Mouse (Mus musculus): ENCODE measurements at regions not wholly inside any gene's neighbourhood (a gene's known extent, or its start where the extent isn't known, plus 50 kb on each side); places are given as distances from the start of the nearest gene placed in this dataset.

DNA sequence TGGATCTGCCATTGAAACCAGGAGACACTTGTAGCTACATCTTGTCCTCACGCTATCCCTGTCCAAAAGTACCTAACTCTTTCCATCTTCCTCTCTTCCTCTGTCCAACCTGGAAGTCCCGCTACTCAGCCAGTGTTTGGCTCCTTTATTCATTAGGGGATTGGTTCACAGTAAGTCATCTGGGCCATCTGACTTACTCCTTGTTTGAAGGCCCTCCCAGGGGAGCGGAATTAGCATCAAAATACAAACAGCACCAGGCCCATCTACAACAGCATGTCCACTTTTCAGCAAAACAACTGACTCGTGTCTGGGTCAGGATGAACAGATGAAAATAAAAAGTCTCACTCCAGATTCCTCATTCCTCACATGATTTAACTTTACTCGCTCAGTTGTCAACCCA is 559.2 kb upstream of the Gm5415 start:
- H3K4me1 ChIP-seq (ENCODE audit: control insufficient read depth, insufficient read depth, low read length): no peaks in the 10 kb centered on the region
- H3K27me3 ChIP-seq (ENCODE audit: control insufficient read depth, insufficient read depth, low read length): no peaks in the 10 kb centered on the region

DNA sequence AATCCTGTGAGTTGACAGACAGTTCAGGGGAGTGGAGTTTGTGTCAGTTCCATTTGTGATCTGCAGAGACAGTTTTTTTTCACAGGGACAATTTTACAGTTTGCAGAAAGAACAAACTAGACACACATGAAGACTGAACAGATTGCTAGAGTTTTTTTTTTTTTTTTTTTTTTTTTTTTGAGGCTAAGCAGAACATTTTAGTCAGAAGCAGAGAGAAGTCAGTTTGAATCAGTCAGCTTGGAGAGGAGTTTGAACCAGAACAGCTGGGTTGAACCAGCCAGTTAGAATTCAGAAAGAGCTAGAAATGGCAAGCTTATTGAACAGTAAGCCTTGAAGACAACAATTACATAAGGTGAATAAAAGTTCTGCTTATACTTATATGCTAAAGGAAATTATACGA is 557.2 kb upstream of the Gm5415 start:
- 96% methylated on average over 1 of the region's 1 CpGs for WGBS
- no peak for DNase-seq
- H3K27me3 ChIP-seq (ENCODE audit: control insufficient read depth, insufficient read depth, low read length): no peaks in the 10 kb centered on the region
- no peaks in the 10 kb centered on the region for H3K4me1 ChIP-seq (ENCODE audit: control insufficient read depth, insufficient read depth, low read length)
- H3K27ac ChIP-seq (ENCODE audit: insufficient read depth, low read length): no peak overlapping the region
- no peak for TF ChIP-seq CTCF (IDR thresholded peaks at IDR 0.05; ENCODE audit: borderline replicate concordance, insufficient read depth, low read depth, low read length)
- TF ChIP-seq POLR2A (IDR thresholded peaks at IDR 0.05; ENCODE audit: borderline replicate concordance, insufficient read depth, low read length): no peak
- no peak overlapping the region for H3K4me3 ChIP-seq (replicated peaks; ENCODE audit: insufficient read depth, low read depth, low read length)

More for the DNA sequence above, 559.2 kb upstream of the Gm5415 start:
- TF ChIP-seq POLR2A (IDR thresholded peaks at IDR 0.05; ENCODE audit: borderline replicate concordance, insufficient read depth, low read length): no peak
- Histone ChIP-seq H3K27ac (ENCODE audit: insufficient read depth, low read length) (no peak overlapping the region), H3K4me3 (replicated peaks; ENCODE audit: insufficient read depth, low read depth, low read length) (no peak overlapping the region)
- WGBS: 64% methylated on average over 5 of the region's 5 CpGs
- DNase-seq: no peak

DNA sequence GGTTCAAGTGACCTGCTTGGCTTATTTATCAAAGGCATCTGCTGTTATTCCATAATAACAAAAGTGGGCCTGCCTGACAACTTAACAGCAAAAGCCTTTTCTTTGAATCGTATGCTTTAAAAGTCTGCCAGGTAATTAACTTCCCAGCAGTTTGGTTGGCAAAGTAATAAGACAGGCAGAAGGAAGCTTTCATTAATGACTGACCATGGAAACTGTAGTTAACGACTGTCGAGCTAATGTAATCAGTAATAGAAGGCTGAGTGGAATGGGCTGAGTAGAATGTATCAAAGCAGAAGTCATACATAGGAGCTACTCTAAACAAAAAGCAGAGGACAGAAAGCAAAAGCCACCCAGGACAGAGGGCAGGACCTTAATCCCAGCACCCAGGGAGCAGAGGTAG is 551.0 kb upstream of the Gm5415 start:
- Histone ChIP-seq H3K27ac (ENCODE audit: insufficient read depth, low read length) (no peak overlapping the region), H3K4me3 (replicated peaks; ENCODE audit: insufficient read depth, low read depth, low read length) (no peak overlapping the region), H3K4me1 (ENCODE audit: control insufficient read depth, insufficient read depth, low read length) (no peaks in the 10 kb centered on the region), H3K27me3 (ENCODE audit: control insufficient read depth, insufficient read depth, low read length) (no peaks in the 10 kb centered on the region)
- no peak for DNase-seq
- 15% methylated on average over 3 of the region's 3 CpGs for WGBS
- TF ChIP-seq CTCF (IDR thresholded peaks at IDR 0.05; ENCODE audit: borderline replicate concordance, insufficient read depth, low read depth, low read length) (no peak), POLR2A (IDR thresholded peaks at IDR 0.05; ENCODE audit: borderline replicate concordance, insufficient read depth, low read length) (no peak)

DNA sequence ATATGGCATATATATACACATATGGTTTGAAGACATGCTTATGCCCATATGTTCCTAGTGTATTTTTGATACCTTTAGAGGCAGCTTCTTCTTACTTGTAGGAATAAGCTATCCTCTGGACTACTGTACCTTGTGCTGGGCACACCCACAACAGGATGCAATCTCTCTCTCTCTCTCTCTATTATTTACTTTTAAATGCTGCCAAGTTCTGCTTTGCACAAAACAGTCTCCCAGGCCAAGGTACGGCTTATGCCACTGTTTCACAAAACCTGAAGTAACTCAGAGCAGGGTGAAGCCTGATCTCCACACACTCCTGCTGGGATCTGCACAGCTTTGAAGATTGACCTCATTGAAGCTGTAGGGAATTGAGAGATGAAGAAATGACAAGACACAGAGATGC is 549.8 kb upstream of the Gm5415 start:
- 62% methylated on average over 1 of the region's 1 CpGs for WGBS
- H3K4me1 ChIP-seq (ENCODE audit: control insufficient read depth, insufficient read depth, low read length): no peaks in the 10 kb centered on the region
- H3K27ac ChIP-seq (ENCODE audit: insufficient read depth, low read length): no peak overlapping the region
- H3K27me3 ChIP-seq (ENCODE audit: control insufficient read depth, insufficient read depth, low read length): no peaks in the 10 kb centered on the region
- H3K4me3 ChIP-seq (replicated peaks; ENCODE audit: insufficient read depth, low read depth, low read length): no peak overlapping the region
- TF ChIP-seq POLR2A (IDR thresholded peaks at IDR 0.05; ENCODE audit: borderline replicate concordance, insufficient read depth, low read length) (no peak), CTCF (IDR thresholded peaks at IDR 0.05; ENCODE audit: borderline replicate concordance, insufficient read depth, low read depth, low read length) (no peak)
- no peak for DNase-seq

GRCm38 (mm10) chr1:33074551-33074950 is 527.5 kb upstream of the Gm5415 start:
- TF ChIP-seq POLR2A (IDR thresholded peaks at IDR 0.05; ENCODE audit: borderline replicate concordance, insufficient read depth, low read length) (no peak), CTCF (IDR thresholded peaks at IDR 0.05; ENCODE audit: borderline replicate concordance, insufficient read depth, low read depth, low read length) (no peak)
- Histone ChIP-seq H3K4me3 (replicated peaks; ENCODE audit: insufficient read depth, low read depth, low read length) (no peak overlapping the region), H3K4me1 (ENCODE audit: control insufficient read depth, insufficient read depth, low read length) (no peaks in the 10 kb centered on the region), H3K27me3 (ENCODE audit: control insufficient read depth, insufficient read depth, low read length) (no peaks in the 10 kb centered on the region), H3K27ac (ENCODE audit: insufficient read depth, low read length) (no peak overlapping the region)
- 98% methylated on average over 1 of the region's 1 CpGs for WGBS
- no peak for DNase-seq

- Histone ChIP-seq H3K27ac (ENCODE audit: insufficient read depth, low read length) (no peak overlapping the region), H3K27me3 (ENCODE audit: control insufficient read depth, insufficient read depth, low read length) (no peaks in the 10 kb centered on the region), H3K4me3 (replicated peaks; ENCODE audit: insufficient read depth, low read depth, low read length) (no peak overlapping the region), H3K4me1 (ENCODE audit: control insufficient read depth, insufficient read depth, low read length) (no peaks in the 10 kb centered on the region)
- TF ChIP-seq POLR2A (IDR thresholded peaks at IDR 0.05; ENCODE audit: borderline replicate concordance, insufficient read depth, low read length) (no peak), CTCF (IDR thresholded peaks at IDR 0.05; ENCODE audit: borderline replicate concordance, insufficient read depth, low read depth, low read length) (no peak)
- whole genome bisulfite sequencing: 82% methylated on average over 2 of the region's 2 CpGs
- DNase-seq: no peak
Measured at GRCm38 (mm10) chr1:33058010-33058409, 510.9 kb upstream of the Gm5415 start.

- Histone ChIP-seq H3K4me1 (ENCODE audit: control insufficient read depth, insufficient read depth, low read length) (no peaks in the 10 kb centered on the region), H3K27me3 (ENCODE audit: control insufficient read depth, insufficient read depth, low read length) (no peaks in the 10 kb centered on the region), H3K4me3 (replicated peaks; ENCODE audit: insufficient read depth, low read depth, low read length) (no peak overlapping the region), H3K27ac (ENCODE audit: insufficient read depth, low read length) (no peak overlapping the region)
- DNase-seq: no peak
- TF ChIP-seq CTCF (IDR thresholded peaks at IDR 0.05; ENCODE audit: borderline replicate concordance, insufficient read depth, low read depth, low read length) (no peak), POLR2A (IDR thresholded peaks at IDR 0.05; ENCODE audit: borderline replicate concordance, insufficient read depth, low read length) (no peak)
- WGBS: 90% methylated on average over 2 of the region's 2 CpGs
Measured at GRCm38 (mm10) chr1:33044388-33044787, 497.3 kb upstream of the Gm5415 start.

GRCm38 (mm10) chr1:33042424-33042823 is 495.3 kb upstream of the Gm5415 start:
- TF ChIP-seq POLR2A (IDR thresholded peaks at IDR 0.05; ENCODE audit: borderline replicate concordance, insufficient read depth, low read length) (no peak), CTCF (IDR thresholded peaks at IDR 0.05; ENCODE audit: borderline replicate concordance, insufficient read depth, low read depth, low read length) (no peak)
- Histone ChIP-seq H3K4me3 (replicated peaks; ENCODE audit: insufficient read depth, low read depth, low read length) (no peak overlapping the region), H3K27ac (ENCODE audit: insufficient read depth, low read length) (no peak overlapping the region), H3K4me1 (ENCODE audit: control insufficient read depth, insufficient read depth, low read length) (no peaks in the 10 kb centered on the region), H3K27me3 (ENCODE audit: control insufficient read depth, insufficient read depth, low read length) (no peaks in the 10 kb centered on the region)
- WGBS: 15% methylated on average over 2 of the region's 2 CpGs
- no peak for DNase-seq
